Mouse (Mus musculus) heart, embryonic 12.5 days (tissue): ENCODE measurements at regions not wholly inside any gene's neighbourhood (a gene's known extent, or its start where the extent isn't known, plus 50 kb on each side); places are given as distances from the start of the nearest gene placed in this dataset.
A peak's percentile ranks its signal among the peaks of the same experiment; 100 is the strongest.

ENCODE experiments used
- ATAC-seq: fragments of 200-750 bp; cut with Nextera tagmentation; 2 replicates; pipeline ENCODE4 v1.8.0; 2017; ENCODE audit warnings: moderate TSS enrichment, moderate library complexity; ENCODE audit not compliant: insufficient number of reproducible peaks, low FRiP score
- H3K27ac ChIP-seq: fragments of 300-500 bp; sonication (generic); 2 replicates; pipeline ENCODE4 v1.5.1; 2016; ENCODE audit warnings: mild to moderate bottlenecking, moderate library complexity; ENCODE audit not compliant: poor library complexity, severe bottlenecking
- H3K27me3 ChIP-seq: fragments of 300-500 bp; sonication (generic); replicated peaks from 2 replicates; pipeline ENCODE4 v1.6.1; 2016; ENCODE audit warnings: mild to moderate bottlenecking, moderate library complexity
- H3K36me3 ChIP-seq: fragments of 300-500 bp; sonication (generic); 2 replicates; pipeline ENCODE4 v1.6.1; 2016; ENCODE audit warnings: mild to moderate bottlenecking, moderate library complexity
- H3K4me1 ChIP-seq: fragments of 300-500 bp; sonication (generic); replicated peaks from 2 replicates; pipeline ENCODE4 v1.6.1; 2016; ENCODE audit warnings: mild to moderate bottlenecking
- H3K4me2 ChIP-seq: fragments of 300-500 bp; sonication (generic); 2 replicates; pipeline ENCODE4 v1.6.1; 2016; ENCODE audit warnings: mild to moderate bottlenecking, moderate library complexity
- H3K4me3 ChIP-seq: fragments of 300-500 bp; sonication (generic); 2 replicates; pipeline ENCODE4 v1.5.1; 2016; ENCODE audit warnings: mild to moderate bottlenecking
- H3K9ac ChIP-seq: fragments of 300-500 bp; sonication (generic); 2 replicates; pipeline ENCODE4 v1.6.1; 2016; ENCODE audit warnings: mild to moderate bottlenecking, moderate library complexity
- H3K9me3 ChIP-seq: fragments of 300-500 bp; sonication (generic); replicated peaks from 2 replicates; pipeline ENCODE4 v1.6.1; 2016; ENCODE audit warnings: mild to moderate bottlenecking, moderate library complexity
- WGBS: fragments of 180-500 bp; shearing (Covaris S2); methylation state at CpG from one replicate; pipeline ENCODE4 v1.1.7; 2016; 5-methylcytosine and 5-hydroxymethylcytosine counted together

DNA sequence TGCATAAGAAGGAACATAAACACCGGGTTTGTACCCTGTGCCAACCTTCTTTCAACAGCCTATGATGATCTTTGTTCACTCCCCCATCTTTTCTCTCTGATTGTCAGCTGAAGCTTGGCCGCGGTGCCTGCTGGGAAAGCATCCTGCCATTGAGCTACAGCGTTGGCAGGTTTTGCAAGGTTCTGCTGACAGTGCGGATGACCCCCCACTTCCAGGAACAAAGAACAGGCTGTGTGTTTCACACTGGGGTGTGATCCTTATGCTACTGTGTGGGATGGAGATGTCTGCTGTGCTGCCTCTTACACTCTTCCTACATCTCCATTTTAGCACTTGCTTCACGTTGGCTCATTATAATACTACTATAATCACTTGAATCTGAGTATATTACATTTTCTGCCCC is 395.0 kb upstream of the Adgrl2 start:
- H3K27ac ChIP-seq: no peak overlapping the region
- H3K9ac ChIP-seq: no peak overlapping the region
- H3K4me2 ChIP-seq: no peak overlapping the region
- H3K9me3 ChIP-seq: no peaks in the 10 kb centered on the region
- no peaks in the 10 kb centered on the region for H3K36me3 ChIP-seq
- no peak for ATAC-seq
- H3K27me3 ChIP-seq: no peaks in the 10 kb centered on the region
- H3K4me1 ChIP-seq: peaks cover 13% of the 10 kb centered on the region
- no peak overlapping the region for H3K4me3 ChIP-seq
- 49% methylated on average over 6 of the region's 6 CpGs for WGBS

DNA sequence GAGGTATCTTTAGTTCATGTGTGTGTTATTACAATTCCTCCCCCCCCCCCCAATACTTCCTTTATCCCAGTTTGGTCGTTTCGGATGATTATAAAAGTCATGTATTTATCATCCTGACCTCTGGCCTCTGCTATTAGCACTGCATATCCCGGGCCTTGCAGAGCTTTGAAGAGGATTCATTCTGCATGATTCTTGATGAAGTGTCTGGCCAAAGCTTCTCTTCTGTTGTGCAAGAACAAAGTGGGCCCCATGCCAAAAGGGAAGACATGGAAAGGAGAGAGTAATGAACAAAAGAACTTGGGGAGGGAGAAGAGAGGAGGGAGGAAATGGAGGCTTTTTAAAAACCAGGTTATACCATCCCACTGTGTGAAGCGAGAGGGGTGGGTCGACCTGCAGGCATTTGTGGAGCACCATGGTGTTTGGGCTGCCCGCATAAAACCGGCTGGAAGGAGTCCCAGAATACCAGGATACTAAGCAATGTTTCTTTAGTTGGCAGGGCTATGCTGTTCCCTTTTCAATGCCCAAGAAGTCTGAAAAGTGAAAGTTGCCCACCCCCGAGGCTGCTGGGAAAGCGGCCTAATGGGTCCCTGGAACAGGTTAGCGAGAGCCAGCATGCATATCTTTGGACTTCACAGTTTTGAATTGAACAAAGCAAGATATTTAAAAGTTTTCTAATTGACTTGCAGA is 391.3 kb upstream of the Adgrl2 start:
- no peaks in the 10 kb centered on the region for H3K27me3 ChIP-seq
- 74% methylated on average over 10 of the region's 10 CpGs for WGBS
- peaks cover 10% of the 10 kb centered on the region for H3K4me1 ChIP-seq
- H3K9me3 ChIP-seq: no peaks in the 10 kb centered on the region
- ATAC-seq: no peak
- H3K9ac ChIP-seq: no peak overlapping the region
- no peak overlapping the region for H3K27ac ChIP-seq
- H3K36me3 ChIP-seq: no peaks in the 10 kb centered on the region
- H3K4me2 ChIP-seq: no peak overlapping the region
- no peak overlapping the region for H3K4me3 ChIP-seq

GRCm38 (mm10) chr3:149381051-149381450 is 390.7 kb upstream of the Adgrl2 start:
- H3K36me3 ChIP-seq: no peaks in the 10 kb centered on the region
- no peaks in the 10 kb centered on the region for H3K9me3 ChIP-seq
- H3K27ac ChIP-seq: no peak overlapping the region
- no peak overlapping the region for H3K4me3 ChIP-seq
- no peak overlapping the region for H3K4me2 ChIP-seq
- H3K27me3 ChIP-seq: no peaks in the 10 kb centered on the region
- WGBS: 53% methylated on average over 6 of the region's 6 CpGs
- peaks cover 8% of the 10 kb centered on the region for H3K4me1 ChIP-seq
- no peak for ATAC-seq
- H3K9ac ChIP-seq: no peak overlapping the region

GRCm38 (mm10) chr3:149379866-149380472 is 389.6 kb upstream of the Adgrl2 start:
- H3K9ac ChIP-seq: no peak overlapping the region
- H3K9me3 ChIP-seq: no peaks in the 10 kb centered on the region
- no peaks in the 10 kb centered on the region for H3K27me3 ChIP-seq
- H3K27ac ChIP-seq: no peak overlapping the region
- H3K4me3 ChIP-seq: no peak overlapping the region
- 0 out of 2 replicates have a peak, but pooled peaks cover 3% of the 10 kb centered on the region for H3K4me1 ChIP-seq
- H3K36me3 ChIP-seq: no peaks in the 10 kb centered on the region
- H3K4me2 ChIP-seq: no peak overlapping the region
- WGBS: 69% methylated on average over 15 of the region's 15 CpGs
- ATAC-seq: no peak

GRCm38 (mm10) chr3:149379249-149379865 is 389.0 kb upstream of the Adgrl2 start:
- H3K9ac ChIP-seq: no peak overlapping the region
- no peaks in the 10 kb centered on the region for H3K27me3 ChIP-seq
- no peaks in the 10 kb centered on the region for H3K9me3 ChIP-seq
- WGBS: 82% methylated on average over 3 of the region's 3 CpGs
- H3K4me1 ChIP-seq: 0 out of 2 replicates have a peak, but pooled peaks cover 3% of the 10 kb centered on the region
- H3K36me3 ChIP-seq: no peaks in the 10 kb centered on the region
- no peak overlapping the region for H3K4me3 ChIP-seq
- no peak overlapping the region for H3K4me2 ChIP-seq
- H3K27ac ChIP-seq: no peak overlapping the region
- ATAC-seq: no peak

GRCm38 (mm10) chr3:149371439-149371838 is 381.1 kb upstream of the Adgrl2 start:
- H3K4me3 ChIP-seq: no peak overlapping the region
- WGBS: 76% methylated on average over 5 of the region's 5 CpGs
- peaks cover 7% of the 10 kb centered on the region for H3K4me1 ChIP-seq
- H3K9ac ChIP-seq: no peak overlapping the region
- H3K4me2 ChIP-seq: no peak overlapping the region
- ATAC-seq: no peak
- no peak overlapping the region for H3K27ac ChIP-seq
- no peaks in the 10 kb centered on the region for H3K27me3 ChIP-seq
- H3K9me3 ChIP-seq: no peaks in the 10 kb centered on the region
- no peaks in the 10 kb centered on the region for H3K36me3 ChIP-seq

GRCm38 (mm10) chr3:149370517-149371227 is 380.3 kb upstream of the Adgrl2 start:
- H3K4me3 ChIP-seq: no peak overlapping the region
- H3K4me2 ChIP-seq: no peak overlapping the region
- H3K27me3 ChIP-seq: no peaks in the 10 kb centered on the region
- WGBS: 84% methylated on average over 6 of the region's 6 CpGs
- H3K27ac ChIP-seq: no peak overlapping the region
- peaks cover 7% of the 10 kb centered on the region for H3K4me1 ChIP-seq
- H3K9ac ChIP-seq: no peak overlapping the region
- no peaks in the 10 kb centered on the region for H3K9me3 ChIP-seq
- no peak for ATAC-seq
- no peaks in the 10 kb centered on the region for H3K36me3 ChIP-seq

- Histone ChIP-seq H3K4me3 (no peak overlapping the region), H3K9me3 (no peaks in the 10 kb centered on the region), H3K27me3 (no peaks in the 10 kb centered on the region), H3K27ac (peak overlapping the region; percentile 21; the same call in 1 of the 2 replicates), H3K9ac (no peak overlapping the region), H3K4me1 (peaks cover 10% of the 10 kb centered on the region), H3K4me2 (no peak overlapping the region), H3K36me3 (no peaks in the 10 kb centered on the region)
- 39% methylated on average over 3 of the region's 3 CpGs for WGBS
- ATAC-seq: no peak
These were observed 377.5 kb upstream of the Adgrl2 start for GRCm38 (mm10) chr3:149367888-149368287.

DNA sequence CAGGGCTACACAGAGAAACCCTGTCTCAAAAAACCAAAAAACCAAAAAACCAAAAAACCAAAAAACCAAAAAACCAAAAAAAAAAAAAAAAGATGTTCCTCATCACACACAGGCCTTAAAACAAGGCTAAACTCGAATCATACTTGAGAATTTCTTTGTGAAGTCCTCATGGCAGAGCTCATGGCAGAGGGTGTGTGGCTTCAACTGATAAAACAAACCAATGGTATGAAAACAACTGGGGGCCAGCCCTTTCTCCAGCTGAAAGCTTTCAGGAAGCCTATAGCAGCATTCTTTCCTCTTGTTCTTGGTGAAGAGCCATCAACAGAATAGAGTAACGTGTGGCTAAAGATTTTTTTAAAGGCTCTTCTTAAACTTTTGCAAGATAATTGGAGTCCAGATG is 369.8 kb upstream of the Adgrl2 start:
- no peaks in the 10 kb centered on the region for H3K9me3 ChIP-seq
- no peak for ATAC-seq
- 42% methylated on average over 2 of the region's 2 CpGs for WGBS

GRCm38 (mm10) chr3:149358570-149359193 is 368.3 kb upstream of the Adgrl2 start:
- no peak overlapping the region for H3K27ac ChIP-seq

More for the DNA sequence above, 369.8 kb upstream of the Adgrl2 start:
- Histone ChIP-seq H3K27ac (no peak overlapping the region), H3K4me1 (peaks cover 9% of the 10 kb centered on the region), H3K36me3 (no peaks in the 10 kb centered on the region), H3K4me3 (no peak overlapping the region), H3K9ac (no peak overlapping the region), H3K4me2 (no peak overlapping the region), H3K27me3 (no peaks in the 10 kb centered on the region)

More at GRCm38 (mm10) chr3:149358570-149359193, 368.3 kb upstream of the Adgrl2 start:
- Histone ChIP-seq H3K4me3 (no peak overlapping the region), H3K9ac (no peak overlapping the region), H3K4me1 (peaks cover 13% of the 10 kb centered on the region), H3K9me3 (no peaks in the 10 kb centered on the region), H3K27me3 (no peaks in the 10 kb centered on the region), H3K4me2 (no peak overlapping the region), H3K36me3 (no peaks in the 10 kb centered on the region)
- ATAC-seq: no peak
- 51% methylated on average over 6 of the region's 6 CpGs for WGBS
